Mouse (Mus musculus): ENCODE data around the gene Fam193a.

Gene Fam193a

GRCm38 (mm10) chr5:34520458-34521209 is 150.9 kb downstream of the Fam193a start:
- DNase-seq (ENCODE audit: low spot score in 2 of 2) = peak in 1 of 2 experiments; percentile 43

- no peak for DNase-seq (ENCODE audit: low spot score in 2 of 2)
These were observed 151.6 kb downstream of the Fam193a start for GRCm38 (mm10) chr5:34521337-34521736.

GRCm38 (mm10) chr5:34523958-34524485 is 154.3 kb downstream of the Fam193a start:
- no peak for DNase-seq (ENCODE audit: low spot score in 2 of 2)

- no peak for DNase-seq (ENCODE audit: low spot score in 2 of 2)
These were observed 154.8 kb downstream of the Fam193a start for GRCm38 (mm10) chr5:34524511-34524910.

DNA sequence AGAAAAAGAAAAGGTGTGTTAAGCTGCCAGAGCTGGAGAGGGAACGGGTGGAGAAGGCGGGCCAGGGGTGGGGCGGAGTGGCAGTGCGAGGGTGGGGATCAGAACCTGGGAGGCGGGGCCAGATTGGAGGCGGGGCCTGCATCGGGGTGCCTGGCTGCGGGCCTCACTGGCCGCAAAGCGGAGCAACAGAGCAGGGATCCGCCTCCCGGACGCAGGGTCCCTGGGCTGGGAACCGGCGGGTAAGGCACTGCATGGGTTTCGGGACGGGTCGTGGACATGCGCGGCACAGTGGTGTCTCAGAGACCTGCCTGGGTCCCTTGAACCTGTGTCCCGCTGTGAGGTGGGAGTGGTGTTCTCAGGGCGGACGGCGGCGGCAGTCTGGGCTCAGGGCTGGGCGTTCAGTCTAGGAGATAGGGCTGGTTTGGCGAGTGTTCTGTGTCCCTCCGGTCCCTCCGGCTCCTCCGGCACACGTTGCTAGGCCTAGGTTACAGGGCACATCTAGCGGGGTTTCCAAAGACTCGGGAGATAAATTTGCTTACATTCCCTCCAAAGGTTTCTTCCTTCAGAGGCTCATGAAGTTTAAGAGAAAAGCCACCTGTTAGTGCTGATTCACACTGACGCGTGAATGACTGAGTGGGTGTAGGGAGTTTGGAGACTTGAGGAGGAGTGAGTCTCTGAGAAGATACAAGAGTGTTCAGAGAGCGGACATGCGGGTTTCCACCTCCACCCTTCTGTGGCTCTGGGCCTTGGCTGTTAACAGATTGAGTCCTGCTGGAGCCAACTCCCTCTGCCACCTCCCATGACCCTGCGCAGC is 156.1 kb downstream of the Fam193a start, which contains the start of gene Sh3bp2:
TSS of gene Sh3bp2 (plus strand) at position 176 of the 814 bp plus-strand sequence.
- peak in 1 of 2 experiments; percentile 83 for DNase-seq (ENCODE audit: low spot score in 2 of 2)

DNA sequence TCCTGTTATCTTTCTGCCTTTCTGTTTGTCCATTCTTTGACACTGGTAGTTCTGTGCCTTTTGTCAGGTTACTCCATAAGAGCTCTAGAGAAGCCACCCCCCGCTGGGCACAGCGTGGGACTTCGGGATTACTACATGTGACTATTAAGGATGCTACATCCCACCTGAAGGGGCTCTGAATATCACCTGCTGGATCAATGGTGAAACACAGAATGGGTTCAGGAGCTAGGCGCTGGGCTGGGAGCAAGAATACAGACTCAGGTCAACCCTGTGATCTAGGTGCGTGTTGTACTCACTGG is 156.7 kb downstream of the Fam193a start:
- no peak for DNase-seq (ENCODE audit: low spot score in 2 of 2)

DNA sequence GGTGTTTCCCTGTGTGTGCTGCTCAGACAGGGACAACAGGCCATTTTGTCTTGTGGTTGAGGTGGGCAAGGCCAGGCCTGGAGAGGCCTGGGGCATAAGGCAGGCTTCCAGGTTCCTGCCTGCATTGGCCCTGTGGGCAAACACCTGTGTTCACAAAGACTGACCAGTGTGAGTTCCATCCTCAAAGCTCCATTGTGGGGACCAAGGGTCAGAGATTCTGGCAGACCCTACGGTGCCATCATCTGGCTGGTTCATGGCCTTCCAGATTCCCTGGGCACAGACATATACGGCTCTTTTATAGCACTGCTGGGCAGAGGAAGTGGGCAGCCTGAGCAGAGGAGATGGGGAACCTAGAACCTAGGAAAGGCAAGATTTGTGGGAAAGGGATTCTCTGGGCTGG is 157.6 kb downstream of the Fam193a start:
- DNase-seq (ENCODE audit: low spot score in 2 of 2) = no peak

- no peak for DNase-seq (ENCODE audit: low spot score in 2 of 2)
These were observed 159.0 kb downstream of the Fam193a start for GRCm38 (mm10) chr5:34528724-34529123.

DNA sequence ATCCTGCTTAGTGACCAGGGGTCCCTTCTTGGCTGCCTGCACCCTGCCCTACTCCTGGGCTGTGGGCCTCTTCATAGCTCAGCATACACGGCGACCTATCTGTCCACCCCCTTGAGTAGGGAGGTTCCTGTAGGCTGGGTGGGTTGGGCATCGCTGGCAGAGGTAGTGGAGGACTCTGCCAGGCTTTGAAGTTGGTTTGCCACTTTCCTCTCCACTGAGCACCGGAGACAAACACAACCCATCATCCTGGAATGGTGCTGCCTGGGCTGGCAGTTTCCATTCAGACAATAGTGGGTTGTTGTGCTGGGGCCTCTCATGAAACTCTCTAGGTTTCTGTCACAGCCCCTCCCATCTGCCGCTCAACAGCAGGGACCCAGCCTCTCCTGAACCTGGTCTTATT is 160.4 kb downstream of the Fam193a start:
- DNase-seq (ENCODE audit: low spot score in 2 of 2) = no peak

GRCm38 (mm10) chr5:34530687-34531086 is 161.0 kb downstream of the Fam193a start:
- no peak for DNase-seq (ENCODE audit: low spot score in 2 of 2)

- DNase-seq (ENCODE audit: low spot score in 2 of 2) = no peak
These were observed 163.3 kb downstream of the Fam193a start for GRCm38 (mm10) chr5:34533066-34533465.

DNA sequence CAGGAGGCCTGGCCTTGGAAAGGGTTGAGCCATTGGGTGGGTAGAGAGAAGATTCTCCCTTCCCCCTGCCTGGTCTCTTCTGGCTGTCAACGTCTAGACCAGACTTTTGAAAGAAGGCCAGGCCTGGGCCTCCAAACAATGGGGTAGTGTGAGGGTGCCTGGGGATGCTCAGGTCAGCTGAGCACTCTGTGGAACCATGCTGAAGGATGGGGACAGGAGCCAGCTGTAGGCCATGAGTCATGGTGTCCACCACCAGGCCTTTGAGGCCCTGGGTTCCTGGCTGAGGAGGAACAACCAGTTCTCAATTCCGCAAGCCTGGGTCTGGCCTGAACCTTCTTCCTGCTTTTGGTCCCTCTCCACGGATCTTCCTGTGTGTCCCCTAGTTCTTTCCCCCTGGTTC is 164.1 kb downstream of the Fam193a start:
- peak; percentile 58 to 59 for DNase-seq (ENCODE audit: low spot score in 2 of 2)

DNA sequence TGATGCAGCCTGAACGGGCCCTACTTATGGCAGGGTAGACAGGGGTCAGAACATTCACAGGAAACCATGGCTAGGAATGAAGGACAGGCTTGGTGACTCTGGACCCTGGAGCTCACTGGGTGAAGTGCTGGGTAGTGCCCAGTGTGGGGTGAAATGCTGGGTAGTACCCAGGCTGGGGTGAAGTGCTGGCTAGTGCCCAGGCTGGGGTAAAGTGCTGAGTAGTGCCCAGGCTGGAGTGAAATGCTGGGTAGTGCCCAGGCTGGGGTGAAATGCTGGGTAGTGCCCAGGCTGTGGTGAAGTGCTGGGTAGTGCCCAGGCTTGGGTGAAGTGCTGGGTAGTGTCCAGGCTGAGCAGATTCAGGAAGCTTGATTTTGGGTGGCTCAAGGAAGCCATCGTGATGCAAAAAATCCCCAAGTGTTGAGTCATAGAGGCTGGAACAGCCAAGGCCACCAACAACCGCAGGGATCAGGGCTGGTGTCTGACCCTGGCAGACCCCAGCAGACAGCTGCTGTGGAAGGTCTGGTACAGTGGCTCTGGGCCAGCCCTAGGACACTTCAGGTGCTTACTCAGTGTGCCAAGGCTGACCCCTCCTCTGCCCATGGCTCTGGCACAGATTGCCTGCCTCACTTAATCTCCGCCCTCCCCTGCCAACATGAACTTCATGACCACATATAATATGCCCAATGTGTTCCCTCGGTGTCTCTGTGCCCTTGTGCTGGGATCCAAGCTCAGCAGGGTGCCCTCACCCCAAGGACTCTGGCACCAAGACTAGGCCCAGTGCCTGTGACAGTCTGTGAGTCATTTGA is 165.2 kb downstream of the Fam193a start:
- no peak for DNase-seq (ENCODE audit: low spot score in 2 of 2)

DNA sequence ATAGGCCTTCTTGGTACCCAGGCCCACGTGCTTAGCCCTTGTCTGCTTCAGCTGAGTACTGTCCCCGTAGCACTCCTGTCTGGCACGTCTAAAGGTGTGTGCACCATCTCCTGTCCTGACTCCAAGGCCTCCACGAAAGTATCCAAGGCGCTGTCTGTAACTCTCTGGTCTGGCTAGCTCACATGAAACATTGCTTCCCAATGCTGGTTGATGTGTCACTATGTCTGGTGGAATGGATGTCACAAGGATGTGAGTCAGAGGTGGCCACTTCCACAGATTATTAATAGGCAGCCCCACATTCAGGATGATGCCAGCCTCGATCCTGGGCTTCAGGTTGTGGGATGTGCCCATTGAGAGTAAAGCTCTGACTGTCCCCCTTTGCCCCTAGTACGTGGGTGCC is 166.1 kb downstream of the Fam193a start:
- no peak for DNase-seq (ENCODE audit: low spot score in 2 of 2)
